Mouse (Mus musculus): ENCODE data around the gene Cfc1. TPM values are rescaled to one million over a fixed set of nuclear protein-coding genes. Genes with fewer than 3 reads are reported as not detected.
"Not testable (repeated sequence)": the region's sequence is repeated elsewhere in the genome, so short reads cannot be mapped to it uniquely, and the experiment has no call there.

Cfc1 gene
- not detected in 2 replicates for total RNA-seq (2017)

DNA sequence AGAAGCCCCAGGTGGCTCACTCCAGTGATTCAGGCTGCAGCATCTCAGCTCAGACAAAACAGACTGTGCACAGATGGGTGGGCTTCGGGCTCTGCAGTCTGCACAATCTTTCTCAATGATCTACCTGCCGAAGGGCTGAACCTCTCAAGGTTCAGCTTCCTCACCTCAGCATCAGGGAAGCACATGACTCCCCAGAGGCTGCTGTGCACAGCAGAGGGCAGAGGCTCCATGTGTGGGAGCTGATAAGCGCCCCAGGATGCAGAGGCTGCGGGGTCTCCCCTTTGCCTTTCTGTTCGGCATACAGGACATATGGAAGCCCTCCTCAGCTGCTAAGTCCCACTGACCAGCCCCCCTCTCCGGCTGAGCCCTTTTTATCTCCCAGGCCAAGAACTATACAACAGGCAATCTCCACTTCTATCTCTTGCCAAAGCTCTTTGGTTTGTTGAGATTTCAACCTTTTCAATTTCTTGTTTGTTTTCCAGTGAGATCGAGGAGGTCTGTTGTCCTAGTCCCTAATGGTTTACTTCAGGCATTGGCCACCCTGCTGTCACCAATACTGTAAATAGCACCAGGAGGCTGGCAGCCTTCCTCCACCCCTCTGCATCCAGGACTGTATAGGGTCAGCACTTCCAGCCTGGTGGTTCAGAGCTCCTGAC, at the start of gene Cfc1:
Cfc1 (plus strand) TSS at position 606 of the 656 bp plus-strand sequence.
- ATAC-seq (ENCODE audit: extremely low read depth, insufficient number of reproducible peaks, low FRiP score, poor library complexity, severe bottlenecking): not testable (repeated sequence)

DNA sequence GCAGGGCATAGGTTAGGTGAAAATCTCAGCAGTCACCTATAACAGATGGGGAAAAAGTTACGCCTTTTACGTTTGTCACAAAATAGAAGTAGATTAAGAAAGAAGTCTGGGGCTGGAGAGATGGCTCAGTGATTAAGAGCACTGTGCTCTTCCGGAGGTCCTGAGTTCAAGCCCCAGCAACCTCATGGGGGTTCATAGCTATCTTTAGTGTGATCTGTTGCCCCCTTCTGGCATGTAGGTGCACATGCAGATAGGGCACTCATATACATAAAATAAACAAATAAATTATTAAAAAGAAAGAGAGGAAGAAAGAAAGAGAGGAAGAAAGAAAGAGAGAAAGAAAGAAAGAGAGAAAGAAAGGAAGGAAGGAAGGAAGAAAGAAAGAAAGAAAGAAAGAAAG, 48.1 kb upstream of the Cfc1 start:
- ATAC-seq (ENCODE audit: extremely low read depth, insufficient number of reproducible peaks, low FRiP score, poor library complexity, severe bottlenecking): no peak

DNA sequence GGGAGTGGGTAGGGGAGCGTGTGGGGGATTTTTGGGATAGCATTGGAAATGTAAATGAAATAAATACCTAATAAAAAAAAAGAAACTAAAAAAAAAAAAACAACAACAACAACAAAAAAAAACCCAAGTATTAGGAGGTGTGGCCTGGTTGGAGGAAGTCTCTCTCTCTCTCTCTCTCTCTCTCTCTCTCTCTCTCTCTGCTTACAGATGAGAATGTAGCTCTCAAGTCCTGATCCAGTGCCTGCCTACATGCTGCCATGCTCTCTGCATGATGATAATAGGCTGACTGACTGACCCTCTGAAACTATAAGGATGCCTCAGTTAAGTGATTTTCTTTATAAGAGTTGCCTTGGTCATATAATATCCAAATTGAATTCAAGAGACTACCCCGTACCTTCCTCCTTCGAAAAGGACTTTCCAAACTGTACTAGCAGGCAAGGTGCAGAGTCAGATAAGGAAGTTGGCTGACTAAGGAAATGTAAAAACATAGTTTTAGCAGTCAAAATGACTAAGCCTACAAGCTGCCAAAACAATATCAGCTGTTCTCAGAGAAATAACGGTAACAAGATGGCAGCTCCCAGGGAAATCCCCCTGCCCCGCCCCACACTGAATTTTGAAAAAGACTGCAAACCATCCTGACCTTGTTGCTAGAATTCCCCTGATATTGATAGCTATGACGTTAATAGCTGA, 45.5 kb upstream of the Cfc1 start:
- ATAC-seq (ENCODE audit: extremely low read depth, insufficient number of reproducible peaks, low FRiP score, poor library complexity, severe bottlenecking): no peak

DNA sequence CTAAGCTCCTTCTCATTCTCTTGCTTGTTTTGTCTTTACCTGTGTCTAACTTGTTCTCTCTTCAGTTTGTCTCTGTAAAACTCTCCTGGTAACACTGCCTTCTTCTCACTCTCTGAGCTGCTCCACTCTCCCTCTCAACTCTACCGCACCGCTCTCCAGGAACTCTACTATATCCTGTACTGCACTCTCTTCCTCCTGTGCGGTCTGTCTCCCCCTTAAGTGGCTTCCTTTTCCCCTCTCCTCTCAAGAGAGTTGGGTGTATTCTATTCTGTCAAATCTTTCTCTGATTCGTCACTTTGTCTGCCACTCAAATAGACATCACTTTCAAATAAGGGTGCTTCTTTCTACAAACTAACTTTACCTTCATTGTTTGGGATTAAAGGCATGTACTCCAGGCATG, 44.0 kb upstream of the Cfc1 start:
- no peak for ATAC-seq (ENCODE audit: extremely low read depth, insufficient number of reproducible peaks, low FRiP score, poor library complexity, severe bottlenecking)

DNA sequence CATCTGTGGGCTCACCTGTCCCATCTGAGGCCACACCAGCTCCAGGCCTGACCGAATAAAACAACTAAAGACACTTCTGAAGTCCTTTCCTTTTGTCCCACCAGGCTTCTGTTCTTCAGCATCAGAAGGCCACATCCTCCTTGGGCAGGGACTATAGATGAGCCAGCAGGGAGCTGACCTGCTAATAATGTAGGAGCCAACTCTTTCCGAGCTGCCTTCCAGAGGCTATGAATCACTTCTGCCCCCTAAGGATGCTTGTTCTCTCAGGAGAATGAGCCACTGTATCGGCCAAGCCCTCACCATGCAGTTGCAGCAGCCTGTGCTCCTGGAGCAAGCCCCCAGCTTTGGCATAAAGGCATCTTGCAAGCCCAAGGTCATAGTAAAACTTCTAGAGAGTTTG, 32.5 kb upstream of the Cfc1 start:
- no peak for ATAC-seq (ENCODE audit: extremely low read depth, insufficient number of reproducible peaks, low FRiP score, poor library complexity, severe bottlenecking)

DNA sequence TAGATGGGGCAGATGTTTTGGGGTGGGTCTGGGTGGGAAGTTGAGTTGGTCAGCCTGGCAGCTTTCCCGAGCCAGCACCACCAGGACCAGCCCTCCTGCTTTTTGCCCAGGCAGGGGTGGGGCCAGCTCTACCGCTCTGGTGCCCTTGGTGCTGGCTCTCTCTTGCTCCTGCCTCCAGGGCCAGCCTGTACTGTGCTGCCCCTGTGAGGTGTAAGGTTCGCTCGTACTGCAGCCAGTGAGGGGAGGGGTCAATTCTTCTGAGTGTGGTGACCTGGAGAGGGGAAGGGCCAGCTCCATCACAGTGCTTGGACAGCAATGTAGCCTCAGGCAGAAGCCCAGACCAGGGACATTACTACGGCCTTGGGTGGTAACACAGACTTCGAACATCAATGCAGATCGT, 30.1 kb upstream of the Cfc1 start:
- ATAC-seq (ENCODE audit: extremely low read depth, insufficient number of reproducible peaks, low FRiP score, poor library complexity, severe bottlenecking): no peak

DNA sequence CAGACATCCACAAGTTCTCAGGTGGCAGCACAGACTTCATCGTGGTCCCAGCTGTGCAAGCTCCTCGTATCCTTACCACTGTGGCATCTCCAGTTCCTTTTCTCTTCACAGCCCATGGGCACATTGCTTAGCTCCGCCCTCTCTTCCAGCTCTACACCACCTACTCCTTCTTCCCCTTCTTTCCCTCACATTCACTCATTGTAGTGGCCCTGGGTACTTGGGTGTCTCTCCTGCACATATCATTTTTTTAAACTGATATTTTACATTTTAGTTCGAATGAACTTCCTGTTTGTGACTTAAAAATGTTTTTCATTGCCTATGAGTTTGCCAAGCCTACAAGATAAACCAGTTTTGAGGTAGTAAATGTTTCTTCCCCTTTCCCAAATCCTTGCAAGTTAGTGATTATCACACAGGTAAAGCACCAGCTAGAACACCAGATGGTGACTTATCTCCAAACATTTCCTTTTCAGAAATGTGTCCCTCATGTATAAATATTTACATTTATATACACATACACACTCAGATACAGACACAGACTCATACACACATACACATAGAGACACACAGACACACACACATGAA, 29.4 kb upstream of the Cfc1 start:
- ATAC-seq (ENCODE audit: extremely low read depth, insufficient number of reproducible peaks, low FRiP score, poor library complexity, severe bottlenecking): no peak

DNA sequence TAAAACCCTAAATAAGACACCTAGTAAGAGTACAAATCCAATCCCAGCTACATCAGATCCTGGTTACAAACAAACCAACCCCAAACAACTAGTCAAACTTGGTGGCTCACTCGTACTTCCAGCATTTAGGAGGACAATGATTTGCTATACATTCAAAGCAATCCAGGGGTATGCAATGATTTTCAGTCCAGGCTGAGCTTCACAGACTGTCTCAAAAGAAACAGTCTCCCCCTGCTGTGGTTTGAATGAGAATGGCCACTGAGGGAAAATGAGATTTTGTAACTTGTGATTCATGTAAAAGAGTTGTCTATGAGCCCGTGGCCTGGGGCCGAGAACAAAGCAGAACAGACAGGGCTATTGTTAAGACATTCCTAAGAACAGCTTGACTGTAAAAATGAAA, 27.5 kb upstream of the Cfc1 start:
- no peak for ATAC-seq (ENCODE audit: extremely low read depth, insufficient number of reproducible peaks, low FRiP score, poor library complexity, severe bottlenecking)

DNA sequence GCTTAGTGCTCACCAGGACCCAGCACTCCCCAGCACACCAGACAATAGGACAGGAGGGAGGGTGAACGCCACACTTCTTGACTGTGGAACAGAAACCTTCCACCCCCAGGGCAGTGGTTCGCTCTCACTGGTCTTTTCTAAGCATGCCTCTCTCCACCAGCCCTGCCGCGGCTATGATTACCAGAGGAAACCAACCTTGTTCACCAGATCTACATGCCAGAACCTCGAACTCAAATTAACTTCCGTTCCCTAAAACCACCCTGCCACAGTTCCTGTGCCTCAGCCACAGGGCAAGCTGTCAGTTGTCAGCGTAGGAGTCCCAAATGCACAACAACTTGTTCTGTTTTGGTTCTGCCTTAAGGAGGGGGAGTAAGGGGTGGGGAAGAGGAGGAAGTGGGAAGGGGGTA, 24.9 kb upstream of the Cfc1 start:
- peak; percentile 75 for ATAC-seq (ENCODE audit: extremely low read depth, insufficient number of reproducible peaks, low FRiP score, poor library complexity, severe bottlenecking)

DNA sequence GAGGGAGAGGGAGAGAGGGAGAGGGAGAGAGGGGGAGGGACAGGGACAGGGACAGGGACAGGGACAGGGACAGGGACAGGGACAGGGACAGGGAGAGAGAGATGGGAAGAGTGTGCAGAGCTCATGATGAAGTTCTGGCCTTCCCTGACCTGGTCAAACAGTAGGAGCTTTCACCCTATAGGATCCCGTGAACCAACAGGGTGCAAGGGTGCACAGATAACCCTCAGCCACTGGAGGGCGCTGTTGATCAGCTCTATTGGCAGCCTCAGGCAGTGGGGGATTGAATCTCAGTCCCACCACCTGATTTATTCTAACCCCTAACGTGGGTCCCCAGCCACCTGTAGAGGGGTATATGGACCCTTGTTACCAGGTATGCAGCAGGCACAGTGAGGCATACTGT, 24.4 kb upstream of the Cfc1 start:
- peak; percentile 74 for ATAC-seq (ENCODE audit: extremely low read depth, insufficient number of reproducible peaks, low FRiP score, poor library complexity, severe bottlenecking)

DNA sequence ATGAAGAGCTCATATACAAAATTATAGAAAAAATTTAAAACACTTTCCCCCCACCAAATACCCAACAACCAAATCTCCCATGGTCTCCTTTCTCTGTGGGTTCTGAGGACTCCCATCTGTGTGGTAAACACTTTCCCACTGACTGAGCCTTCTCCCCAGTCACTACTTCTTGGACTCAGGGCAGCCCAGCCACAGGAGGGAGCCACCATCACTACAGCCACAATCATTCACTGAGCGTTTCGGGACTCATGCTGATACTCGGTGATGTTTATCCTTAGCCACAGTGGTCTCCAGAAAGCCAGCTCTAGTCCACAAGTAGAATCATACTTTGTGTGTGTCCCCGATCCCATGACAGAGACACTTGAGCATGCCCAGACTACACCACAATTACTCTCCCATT, 22.4 kb upstream of the Cfc1 start:
- no peak for ATAC-seq (ENCODE audit: extremely low read depth, insufficient number of reproducible peaks, low FRiP score, poor library complexity, severe bottlenecking)

DNA sequence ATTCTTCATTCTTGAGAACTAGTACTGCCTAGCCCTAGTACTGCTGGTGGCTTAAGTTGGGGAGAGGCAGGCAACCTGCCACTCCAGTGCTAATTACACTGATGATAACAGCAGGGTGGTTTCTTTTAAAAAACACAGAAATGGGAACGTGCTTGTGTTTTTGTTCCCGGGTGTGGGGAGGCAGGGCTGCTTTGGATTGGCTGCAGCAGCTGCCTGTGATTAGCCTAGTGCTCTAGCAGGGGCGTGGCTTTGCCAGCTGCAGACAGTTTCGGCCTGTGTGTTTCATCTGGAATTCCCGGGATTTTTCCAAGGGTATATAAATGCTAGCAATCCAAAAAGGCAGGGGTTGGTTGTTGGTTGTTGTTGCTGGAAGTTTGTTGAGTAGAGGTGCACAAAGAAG, 18.9 kb upstream of the Cfc1 start:
- ATAC-seq (ENCODE audit: extremely low read depth, insufficient number of reproducible peaks, low FRiP score, poor library complexity, severe bottlenecking): no peak

DNA sequence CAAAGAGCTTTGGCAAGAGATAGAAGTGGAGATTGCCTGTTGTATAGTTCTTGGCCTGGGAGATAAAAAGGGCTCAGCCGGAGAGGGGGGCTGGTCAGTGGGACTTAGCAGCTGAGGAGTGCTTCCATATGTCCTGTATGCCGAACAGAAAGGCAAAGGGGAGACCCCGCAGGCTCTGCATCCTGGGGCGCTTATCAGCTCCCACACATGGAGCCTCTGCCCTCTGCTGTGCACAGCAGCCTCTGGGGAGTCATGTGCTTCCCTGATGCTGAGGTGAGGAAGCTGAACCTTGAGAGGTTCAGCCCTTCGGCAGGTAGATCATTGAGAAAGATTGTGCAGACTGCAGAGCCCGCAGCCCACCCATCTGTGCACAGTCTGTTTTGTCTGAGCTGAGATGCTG, 18.2 kb upstream of the Cfc1 start:
- not testable (repeated sequence) for ATAC-seq (ENCODE audit: extremely low read depth, insufficient number of reproducible peaks, low FRiP score, poor library complexity, severe bottlenecking)

DNA sequence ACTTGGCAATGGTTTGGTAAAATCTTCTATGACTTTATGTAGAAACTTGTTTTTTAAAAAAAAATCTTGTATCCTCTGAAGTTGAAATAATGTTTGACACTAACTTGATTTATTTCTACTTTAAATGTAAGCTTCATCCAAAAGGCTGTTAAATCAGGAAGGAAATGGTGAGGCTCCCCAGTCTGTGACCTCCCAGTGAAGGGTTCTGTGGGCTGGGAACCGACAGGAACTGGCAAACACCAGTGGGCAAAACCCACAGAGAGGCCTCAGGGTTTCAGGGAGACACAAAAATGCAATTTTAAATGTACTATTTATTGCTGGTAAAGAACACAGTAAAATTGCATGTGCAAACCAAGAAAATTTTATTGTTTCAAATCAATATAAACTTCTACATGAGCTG, 17.7 kb upstream of the Cfc1 start:
- not testable (repeated sequence) for ATAC-seq (ENCODE audit: extremely low read depth, insufficient number of reproducible peaks, low FRiP score, poor library complexity, severe bottlenecking)

DNA sequence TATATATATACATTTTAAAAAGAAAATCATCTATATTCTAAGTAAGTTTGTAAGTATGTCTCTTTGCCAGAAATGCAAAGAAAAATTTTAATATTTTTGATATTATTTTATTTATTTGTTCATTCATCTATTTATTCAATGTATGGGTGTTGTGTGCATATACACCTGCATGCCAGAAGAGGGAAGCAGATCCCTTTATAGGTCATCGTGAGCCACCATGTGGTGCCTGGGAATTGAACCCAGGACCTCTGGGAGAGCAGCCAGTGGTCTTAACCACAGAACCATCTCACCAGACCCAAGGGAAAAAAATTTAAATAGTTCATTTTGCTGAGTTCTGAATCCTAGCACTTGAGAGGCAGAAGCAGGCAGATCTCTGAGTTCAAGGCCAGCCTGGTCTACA, 17.2 kb upstream of the Cfc1 start:
- no peak for ATAC-seq (ENCODE audit: extremely low read depth, insufficient number of reproducible peaks, low FRiP score, poor library complexity, severe bottlenecking)

DNA sequence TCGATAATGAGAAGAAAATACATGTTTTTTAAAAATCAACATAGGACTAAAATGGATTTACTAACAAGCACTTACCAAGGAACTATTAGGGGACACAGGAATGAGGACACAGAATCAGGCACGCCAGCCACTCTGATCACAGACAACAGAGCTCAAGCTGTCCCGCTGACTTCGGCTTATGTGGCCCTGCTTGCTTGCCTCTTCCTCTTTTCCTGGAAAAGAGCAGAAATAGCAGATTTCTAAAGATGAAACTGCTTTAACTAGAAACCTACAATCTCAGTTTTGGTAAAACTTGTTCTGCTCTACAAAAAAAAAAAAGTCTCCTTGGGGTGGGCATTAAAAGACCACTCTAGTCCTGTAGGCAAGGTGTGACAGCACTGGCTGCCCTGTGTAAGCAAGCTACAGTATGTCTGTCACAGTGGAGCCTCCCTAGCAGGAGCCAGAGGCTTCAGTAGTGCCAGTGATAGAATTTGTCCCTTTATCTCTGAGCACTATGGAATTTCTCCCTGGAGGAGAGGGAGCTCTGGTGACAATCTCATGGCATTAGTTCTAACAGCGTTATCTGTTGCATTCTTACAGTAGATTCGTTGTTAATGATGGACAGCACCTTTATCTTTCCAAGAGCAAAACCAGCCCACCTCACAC, 13.1 kb upstream of the Cfc1 start:
- no peak for ATAC-seq (ENCODE audit: extremely low read depth, insufficient number of reproducible peaks, low FRiP score, poor library complexity, severe bottlenecking)

DNA sequence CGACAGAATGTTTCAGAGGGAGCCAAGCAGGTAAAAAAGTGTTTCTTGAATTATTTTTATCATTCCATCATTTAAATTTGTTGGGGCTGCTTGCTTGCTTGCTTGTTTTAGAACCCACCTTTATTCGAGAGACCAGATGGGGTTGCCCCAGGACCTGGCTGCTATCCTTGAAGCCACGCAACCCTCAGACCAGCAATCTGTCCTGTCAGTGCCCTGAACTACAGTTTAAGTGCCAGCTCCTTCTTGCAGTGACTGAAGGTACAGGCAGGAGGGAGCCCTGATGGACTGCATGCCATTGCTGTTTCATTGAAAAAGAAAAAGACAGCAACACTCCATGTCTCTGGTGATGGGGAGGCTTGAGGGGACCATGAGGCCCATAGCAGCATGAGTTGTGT, 12.6 kb upstream of the Cfc1 start:
- ATAC-seq (ENCODE audit: extremely low read depth, insufficient number of reproducible peaks, low FRiP score, poor library complexity, severe bottlenecking): no peak

DNA sequence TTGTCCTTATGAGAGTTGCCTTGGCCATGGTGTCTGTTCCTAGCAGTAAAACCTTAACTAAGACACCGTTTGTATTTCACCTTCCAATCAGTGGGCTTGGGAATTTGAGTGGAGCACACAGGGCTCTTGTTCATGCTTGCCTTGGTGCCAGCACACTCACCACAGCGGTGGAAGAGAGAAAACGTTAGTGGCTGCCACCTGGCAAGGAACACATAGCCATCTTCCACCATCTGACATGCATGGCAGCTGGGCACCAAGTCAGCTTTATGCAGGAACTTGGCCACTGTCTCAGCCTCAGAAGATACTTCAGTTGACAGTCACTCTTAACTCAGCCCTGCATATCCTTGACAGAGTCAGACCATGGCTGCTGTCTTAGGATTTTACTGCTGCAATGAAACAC, 11.8 kb upstream of the Cfc1 start:
- ATAC-seq (ENCODE audit: extremely low read depth, insufficient number of reproducible peaks, low FRiP score, poor library complexity, severe bottlenecking): no peak

DNA sequence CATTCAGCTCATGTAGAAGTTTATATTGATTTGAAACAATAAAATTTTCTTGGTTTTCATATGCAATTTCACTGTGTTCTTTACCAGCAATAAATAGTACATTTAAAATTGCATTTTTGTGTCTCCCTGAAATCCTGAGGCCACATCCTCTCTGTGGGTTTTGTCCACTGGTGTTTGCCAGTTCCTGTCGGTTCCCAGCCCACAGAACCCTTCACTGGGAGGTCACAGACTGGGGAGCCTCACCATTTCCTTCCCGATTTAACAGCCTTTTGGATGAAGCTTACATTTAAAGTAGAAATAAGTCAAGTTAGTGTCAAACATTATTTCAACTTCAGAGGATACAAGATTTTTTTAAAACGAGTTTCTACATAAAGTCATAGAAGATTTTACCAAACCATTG, 874 bp upstream of the Cfc1 start:
- not testable (repeated sequence) for ATAC-seq (ENCODE audit: extremely low read depth, insufficient number of reproducible peaks, low FRiP score, poor library complexity, severe bottlenecking)

DNA sequence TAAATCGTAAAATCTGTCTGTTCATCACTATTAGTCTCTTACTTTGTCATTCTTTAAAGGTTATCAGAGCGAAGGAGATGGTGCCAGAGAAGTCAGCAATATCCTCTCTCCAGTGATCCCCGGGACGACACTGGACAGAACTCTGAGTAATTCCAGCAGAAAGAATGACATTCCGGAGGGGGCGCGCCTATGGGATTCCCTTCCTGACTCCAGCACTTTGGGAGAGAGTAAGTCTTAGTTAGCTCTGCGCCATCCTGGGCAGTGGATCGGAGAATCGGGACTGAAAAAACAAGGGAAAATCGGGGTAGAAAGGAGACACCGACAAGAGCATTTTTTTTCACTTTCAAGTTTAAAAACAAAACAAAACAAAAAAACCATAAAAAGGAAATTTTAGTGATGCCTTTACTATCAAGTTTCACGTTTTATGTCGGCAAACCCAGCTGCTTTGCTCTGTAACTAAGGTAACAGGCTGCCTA, 881 bp downstream of the Cfc1 start:
- ATAC-seq (ENCODE audit: extremely low read depth, insufficient number of reproducible peaks, low FRiP score, poor library complexity, severe bottlenecking): no peak
